Mouse (Mus musculus): Measurements from ENCODE around the gene Snapc1. TPM values are rescaled to one million over a fixed set of nuclear protein-coding genes. Genes with fewer than 3 reads are reported as not detected.

Gene Snapc1
- polyA plus RNA-seq, 1 experiment = 33.4 TPM

GRCm38 (mm10) chr12:74023260-74023659, 59.0 kb downstream of the Snapc1 start:
- no peak for DNase-seq
- 84% methylated on average over 5 of the region's 5 CpGs for WGBS

GRCm38 (mm10) chr12:74024912-74025311, 60.6 kb downstream of the Snapc1 start:
- Histone ChIP-seq H3K4me3 (replicated peaks; ENCODE audit: insufficient read depth, low read depth, low read length) (no peak overlapping the region), H3K27ac (ENCODE audit: insufficient read depth, low read length) (no peak overlapping the region), H3K27me3 (ENCODE audit: control insufficient read depth, insufficient read depth, low read length) (no peaks in the 10 kb centered on the region), H3K4me1 (ENCODE audit: control insufficient read depth, insufficient read depth, low read length) (no peaks in the 10 kb centered on the region)
- 89% methylated on average over 2 of the region's 2 CpGs for WGBS
- DNase-seq = no peak
- TF ChIP-seq POLR2A (IDR thresholded peaks at IDR 0.05; ENCODE audit: borderline replicate concordance, insufficient read depth, low read length) (no peak), CTCF (IDR thresholded peaks at IDR 0.05; ENCODE audit: borderline replicate concordance, insufficient read depth, low read depth, low read length) (no peak)

More at GRCm38 (mm10) chr12:74023260-74023659, 59.0 kb downstream of the Snapc1 start:
- no peak overlapping the region for H3K4me3 ChIP-seq (replicated peaks; ENCODE audit: insufficient read depth, low read depth, low read length)
- H3K4me1 ChIP-seq (ENCODE audit: control insufficient read depth, insufficient read depth, low read length) = no peaks in the 10 kb centered on the region
- H3K27ac ChIP-seq (ENCODE audit: insufficient read depth, low read length) = no peak overlapping the region
- no peak for TF ChIP-seq CTCF (IDR thresholded peaks at IDR 0.05; ENCODE audit: borderline replicate concordance, insufficient read depth, low read depth, low read length)
- TF ChIP-seq POLR2A (IDR thresholded peaks at IDR 0.05; ENCODE audit: borderline replicate concordance, insufficient read depth, low read length) = no peak
- H3K27me3 ChIP-seq (ENCODE audit: control insufficient read depth, insufficient read depth, low read length) = no peaks in the 10 kb centered on the region

Other genes with a start within 250 kb of the Snapc1 start
- 72.6 and 79.9 TPM in 2 replicates for gene Hif1a, start 63.1 kb upstream of the Snapc1 start, polyA plus RNA-seq (2012; rRNA removed)
- not detected in 2 replicates for gene Gm49321, start 26.8 kb upstream of the Snapc1 start, polyA plus RNA-seq (2012; rRNA removed)
- gene Syt16, start 33.2 kb downstream of the Snapc1 start, polyA plus RNA-seq (2012; rRNA removed) = 5.5 TPM in 2 replicates